Mouse (Mus musculus) layer of hippocampus, adult 2 months (tissue): ENCODE results near the gene Pex12. TPM values are rescaled to one million over a fixed set of nuclear protein-coding genes. Genes with fewer than 3 reads are reported as not detected.
A peak's percentile ranks its signal among the peaks of the same experiment; 100 is the strongest.
"Not testable (repeated sequence)": the region's sequence is repeated elsewhere in the genome, so short reads cannot be mapped to it uniquely, and the experiment has no call there.

Source experiments
- DNase-seq, 2 experiments: peaks; one replicate each; pipeline ENCODE4 v3.0.0; 2022; ENCODE audit warnings: low spot score in 2 of 2
- H3K27ac ChIP-seq: fragments of 200-600 bp; 2 replicates; pipeline ENCODE4 v1.8.1; 2022
- H3K4me3 ChIP-seq: fragments of 200-600 bp; 2 replicates; pipeline ENCODE4 v1.8.1; 2022; ENCODE audit warnings: mild to moderate bottlenecking
- CTCF ChIP-seq: fragments of 200-600 bp; conservative IDR thresholded peaks from 2 replicates; pipeline ENCODE4 v1.8.1; 2022; ENCODE audit warnings: antibody characterized with exemption, mild to moderate bottlenecking, moderate library complexity
- total RNA-seq, 2 experiments: library from RNA; stranded (reverse); gene quantifications; 2 replicates each; pipeline ENCODE4 v1.2.3; 2021

Pex12 gene
- total RNA-seq, 2 experiments from 2014 or later: 11.0 to 11.2 TPM

- TF ChIP-seq CTCF: no peak
- Histone ChIP-seq H3K4me3 (no peak overlapping the region), H3K27ac (no peak overlapping the region)
- no peak for DNase-seq
These were observed 23.4 kb downstream of the Pex12 start for GRCm38 (mm10) chr11:83279024-83279423.

GRCm38 (mm10) chr11:83276251-83276650 is 26.1 kb downstream of the Pex12 start:
- no peak overlapping the region for H3K4me3 ChIP-seq
- H3K27ac ChIP-seq: no peak overlapping the region
- no peak for TF ChIP-seq CTCF
- DNase-seq: no peak

GRCm38 (mm10) chr11:83271951-83272843 is 30.2 kb downstream of the Pex12 start:
- no peak for DNase-seq
- Histone ChIP-seq H3K27ac (peak overlapping the region; percentile 99), H3K4me3 (no peak overlapping the region)
- peak; percentile 69 for TF ChIP-seq CTCF

- peak overlapping the region; percentile 75 for H3K4me3 ChIP-seq
- H3K27ac ChIP-seq: peak overlapping the region; percentile 99
- DNase-seq: peak; percentile 64 to 79
- TF ChIP-seq CTCF: peak; percentile 31
These were observed 31.0 kb downstream of the Pex12 start for GRCm38 (mm10) chr11:83271151-83271950.

GRCm38 (mm10) chr11:83270842-83271150 is 31.6 kb downstream of the Pex12 start:
- Histone ChIP-seq H3K4me3 (peak overlapping the region; percentile 75), H3K27ac (peak overlapping the region; percentile 99)
- DNase-seq: no peak
- TF ChIP-seq CTCF: no peak

- no peak for DNase-seq
- Histone ChIP-seq H3K27ac (no peak overlapping the region), H3K4me3 (no peak overlapping the region)
- peak; percentile 75 for TF ChIP-seq CTCF
These were observed 39.2 kb downstream of the Pex12 start for GRCm38 (mm10) chr11:83263146-83263545.

- H3K27ac ChIP-seq: no peak overlapping the region
- TF ChIP-seq CTCF: no peak
- DNase-seq: no peak
- no peak overlapping the region for H3K4me3 ChIP-seq
These were observed 39.7 kb downstream of the Pex12 start for GRCm38 (mm10) chr11:83262673-83263072.

- H3K4me3 ChIP-seq, DNase-seq, H3K27ac ChIP-seq: not testable (repeated sequence)
These were observed 45.2 kb downstream of the Pex12 start for GRCm38 (mm10) chr11:83257211-83257610.

Other genes starting within 250 kb of the Pex12 start
- gene Slfn2, start 237.5 kb downstream of the Pex12 start, total RNA-seq: under 1 TPM; 0.44 to 0.56 TPM
- gene Slfn1, start 185.7 kb downstream of the Pex12 start, total RNA-seq: not detected
- not detected for gene Slfn4, start 127.4 kb downstream of the Pex12 start, total RNA-seq
- gene Slfn3, start 111.3 kb downstream of the Pex12 start, total RNA-seq: under 1 TPM; 0.32 to 0.41 TPM
- gene Slfn14, start 15.9 kb downstream of the Pex12 start, total RNA-seq: not detected
- gene Ap2b1, start 3.6 kb downstream of the Pex12 start, total RNA-seq: 100 to 1,000 TPM; 319 to 331 TPM
- gene Rasl10b, start 106.6 kb upstream of the Pex12 start, total RNA-seq: 100 to 1,000 TPM; 229 to 234 TPM
- under 1 TPM in 1 of 2 experiments, not detected in 1; 0.28 TPM for gene Gas2l2, start 126.9 kb upstream of the Pex12 start, total RNA-seq
- not detected for gene 1700020L24Rik, start 135.1 kb upstream of the Pex12 start, total RNA-seq
- gene Mmp28, start 160.5 kb upstream of the Pex12 start, total RNA-seq: 1 to 10 TPM; 3.0 to 3.3 TPM
- 10 to 100 TPM; 81.2 to 93.6 TPM for gene Taf15, start 170.5 kb upstream of the Pex12 start, total RNA-seq
- gene Heatr9, start 219.6 kb upstream of the Pex12 start, total RNA-seq: not detected
- not detected for gene Ccl5, start 227.9 kb upstream of the Pex12 start, total RNA-seq